Mouse (Mus musculus): ENCODE results near the gene Sgpl1. TPM values are rescaled to one million over a fixed set of nuclear protein-coding genes. Genes with fewer than 3 reads are reported as not detected.

Gene Sgpl1
- total RNA-seq, 2 experiments from 2014 or later: 61.8 to 67.6 TPM

Small RNA genes lying within 50 kb of the gene (microRNA-seq; reads per million reads assigned to microRNA genes)
- not detected for gene Gm44308

Other genes starting within 250 kb of the Sgpl1 start
- 10 to 100 TPM; 57.4 to 69.1 TPM for gene Pcbd1, start 58.4 kb downstream of the Sgpl1 start, total RNA-seq (2021)
- gene Tbata, start 24.3 kb upstream of the Sgpl1 start, total RNA-seq (2021): under 1 TPM in 1 of 2 experiments, not detected in 1; 0.23 TPM
- 1 to 10 TPM; 6.3 to 7.7 TPM for gene Adamts14, start 125.7 kb upstream of the Sgpl1 start, total RNA-seq (2021)
- gene Prf1, start 150.1 kb upstream of the Sgpl1 start, total RNA-seq (2021): under 1 TPM in 1 of 2 experiments, not detected in 1; 0.28 TPM
- 10 to 100 TPM; 34.5 to 35.9 TPM for gene Pald1, start 235.8 kb upstream of the Sgpl1 start, total RNA-seq (2021)